Mouse (Mus musculus): ENCODE data around the gene Hist1h4n.
"Not testable (repeated sequence)": the region's sequence is repeated elsewhere in the genome, so short reads cannot be mapped to it uniquely, and the experiment has no call there.

DNA sequence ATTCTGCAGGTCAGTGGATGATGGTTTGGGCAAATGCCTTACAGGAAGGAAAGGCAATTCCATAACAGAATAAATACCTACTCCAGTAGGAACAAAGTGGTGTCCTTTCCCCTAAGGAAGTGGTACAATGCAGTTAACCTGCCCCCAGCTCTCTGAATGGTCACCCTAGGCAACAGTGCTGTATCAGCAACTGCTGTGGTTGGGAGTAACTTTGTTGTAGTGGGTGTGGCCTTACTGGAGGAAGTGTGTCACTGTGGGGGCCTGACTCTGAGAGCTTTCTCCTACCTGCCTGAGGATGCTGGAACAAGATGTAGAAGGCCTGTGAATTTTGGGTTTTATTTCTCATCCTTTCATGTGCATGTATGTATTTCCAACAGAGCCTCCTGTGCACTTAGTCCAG is 14.4 kb upstream of the Hist1h4n start:
- not testable (repeated sequence) for TF ChIP-seq POLR2AphosphoS5 (IDR thresholded peaks at IDR 0.05; ENCODE audit: insufficient replicate concordance, low read depth, low read length); CTCF (IDR thresholded peaks at IDR 0.05; ENCODE audit: low read depth, low read length); GATA1 (IDR thresholded peaks at IDR 0.05; ENCODE audit: borderline replicate concordance, low read length); TAL1 (conservative IDR thresholded peaks at IDR 0.05; ENCODE audit: low read depth, low read length); GATA2 (IDR thresholded peaks at IDR 0.05; ENCODE audit: borderline replicate concordance, low read depth, low read length)

Measured in G1E (cell line).